Mouse (Mus musculus) liver, embryonic 14.5 days (tissue): Measurements from ENCODE around the gene Tnnt3.

ENCODE experiments used
- CTCF ChIP-seq: IDR thresholded peaks from 2 replicates; pipeline ENCODE4 v1.5.1; 2016; ENCODE audit warnings: antibody characterized with exemption, low read depth, control low read depth
- EP300 ChIP-seq: IDR thresholded peaks from 2 replicates; pipeline ENCODE4 v1.6.1; 2016; ENCODE audit warnings: antibody characterized with exemption, low read depth

DNA sequence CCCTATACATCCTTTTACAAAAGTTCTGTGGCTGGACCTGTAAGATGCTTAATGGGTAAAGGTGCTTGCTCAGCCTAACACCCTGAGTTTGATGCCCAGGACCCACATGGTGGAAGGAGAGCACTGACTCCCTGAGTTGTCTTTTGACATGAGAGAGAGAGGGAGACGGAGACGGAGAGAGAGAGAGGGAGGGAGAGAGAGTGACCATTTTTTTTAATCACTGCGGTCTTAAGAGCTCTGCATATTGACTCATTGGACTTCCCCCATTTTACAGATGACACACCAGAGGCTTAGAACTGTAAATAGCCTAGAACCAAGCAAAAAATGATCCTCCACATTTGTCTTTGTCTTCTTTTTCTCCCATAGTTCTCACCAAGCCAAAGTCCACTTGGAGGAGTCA, 10.6 kb upstream of the Tnnt3 start:
- TF ChIP-seq EP300 = no peak
- no peak for TF ChIP-seq CTCF
